Mouse (Mus musculus) hindbrain, embryonic 14.5 days (tissue): ENCODE data around the gene Ndufs4. TPM values are rescaled to one million over a fixed set of nuclear protein-coding genes. Genes with fewer than 3 reads are reported as not detected.

Experiments
- ATAC-seq: fragments of 200-750 bp; cut with Nextera tagmentation; 2 replicates; pipeline ENCODE4 v1.8.0; 2017; ENCODE audit warnings: moderate number of reproducible peaks, mild to moderate bottlenecking, moderate TSS enrichment, moderate library complexity; ENCODE audit not compliant: low FRiP score
- DNase-seq: peaks from one replicate; pipeline ENCODE4 v3.0.0-alpha.2; 2015; ENCODE audit warnings: low spot score
- H3K27ac ChIP-seq: fragments of 300-500 bp; sonication (generic); 2 replicates; pipeline ENCODE4 v1.5.1; 2014; ENCODE audit warnings: mild to moderate bottlenecking, moderate library complexity
- H3K27me3 ChIP-seq: fragments of 300-500 bp; sonication (generic); 2 replicates; pipeline ENCODE4 v1.6.1; 2014; ENCODE audit warnings: mild to moderate bottlenecking, low read length, mixed read lengths; ENCODE audit not compliant: control insufficient read depth, insufficient read depth
- H3K36me3 ChIP-seq: fragments of 300-500 bp; sonication (generic); replicated peaks from 2 replicates; pipeline ENCODE4 v1.6.1; 2014; ENCODE audit not compliant: control insufficient read depth, insufficient read depth
- H3K4me1 ChIP-seq: fragments of 300-500 bp; sonication (generic); replicated peaks from 2 replicates; pipeline ENCODE4 v1.6.1; 2014; ENCODE audit warnings: antibody characterized with exemption, low read length, mixed read lengths; ENCODE audit not compliant: control insufficient read depth, insufficient read depth
- H3K4me2 ChIP-seq: fragments of 300-500 bp; sonication (generic); replicated peaks from 2 replicates; pipeline ENCODE4 v1.6.1; 2014; ENCODE audit warnings: mild to moderate bottlenecking, moderate library complexity
- H3K4me3 ChIP-seq: fragments of 300-500 bp; sonication (generic); replicated peaks from 2 replicates; pipeline ENCODE4 v1.5.1; 2014; ENCODE audit warnings: mild to moderate bottlenecking, low read length
- H3K9ac ChIP-seq: fragments of 300-500 bp; sonication (generic); 2 replicates; pipeline ENCODE4 v1.6.1; 2014
- H3K9me3 ChIP-seq: fragments of 300-500 bp; sonication (generic); 2 replicates; pipeline ENCODE4 v1.6.1; 2016; ENCODE audit warnings: low read length; ENCODE audit not compliant: control insufficient read depth
- WGBS: fragments of 180-500 bp; shearing (Covaris S2); extraction: QIAGEN DNeasy Blood & Tissue Kit; methylation state at CpG from one replicate; pipeline ENCODE4 v1.1.7; 2014; 5-methylcytosine and 5-hydroxymethylcytosine counted together
- polyA plus RNA-seq: library from polyadenylated mRNA; unstranded; fragments of >200 nt; fragmentation: Nextera tagmentation; extraction: Ambion mirVana; gene quantifications from 2 replicates; pipeline ENCODE4 v1.2.1, GENCODE M21; 2014

Gene Ndufs4
- 379 and 411 TPM in 2 replicates for polyA plus RNA-seq

- DNase-seq (no peak), ATAC-seq (no peak)
- 48% methylated on average over 13 of the region's 13 CpGs for WGBS
- Histone ChIP-seq H3K4me1 (peaks cover 8% of the 10 kb centered on the region; the same call in 1 of the 2 replicates), H3K9me3 (no peaks in the 10 kb centered on the region), H3K27me3 (no peaks in the 10 kb centered on the region), H3K36me3 (no peaks in the 10 kb centered on the region), H3K27ac (peak within 1 kb of the TSS; percentile 92), H3K4me2 (peak within 1 kb of the TSS; percentile 84), H3K9ac (peak within 1 kb of the TSS; percentile 96), H3K4me3 (peak within 1 kb of the TSS; percentile 97)
Observed at GRCm38 (mm10) chr13:114388211-114388965, at the start of gene Ndufs4. Ndufs4 (minus strand) TSS chr13:114388258.

- DNase-seq = no peak
- H3K4me2 ChIP-seq = no peak overlapping the region
- H3K27me3 ChIP-seq = no peaks in the 10 kb centered on the region
Observed at GRCm38 (mm10) chr13:114432491-114432890, 44.4 kb upstream of the Ndufs4 start.

GRCm38 (mm10) chr13:114425230-114425629 lies 37.2 kb upstream of the Ndufs4 start:
- Histone ChIP-seq H3K9ac (no peak overlapping the region), H3K27me3 (no peaks in the 10 kb centered on the region), H3K4me3 (no peak overlapping the region), H3K27ac (no peak overlapping the region), H3K4me1 (no peaks in the 10 kb centered on the region), H3K4me2 (no peak overlapping the region), H3K36me3 (no peaks in the 10 kb centered on the region), H3K9me3 (no peaks in the 10 kb centered on the region)
- no peak for ATAC-seq
- DNase-seq = no peak
- 96% methylated on average over 5 of the region's 5 CpGs for WGBS

More at GRCm38 (mm10) chr13:114432491-114432890, 44.4 kb upstream of the Ndufs4 start:
- Histone ChIP-seq H3K4me3 (no peak overlapping the region), H3K36me3 (no peaks in the 10 kb centered on the region), H3K4me1 (no peaks in the 10 kb centered on the region), H3K9ac (no peak overlapping the region), H3K9me3 (no peaks in the 10 kb centered on the region), H3K27ac (no peak overlapping the region)
- WGBS = 74% methylated on average over 5 of the region's 5 CpGs
- ATAC-seq = no peak

GRCm38 (mm10) chr13:114420235-114420634 lies 32.2 kb upstream of the Ndufs4 start:
- no peaks in the 10 kb centered on the region for H3K27me3 ChIP-seq
- WGBS = 90% methylated on average over 8 of the region's 8 CpGs
- no peaks in the 10 kb centered on the region for H3K9me3 ChIP-seq
- no peak overlapping the region for H3K4me3 ChIP-seq
- no peak overlapping the region for H3K27ac ChIP-seq
- no peak overlapping the region for H3K9ac ChIP-seq
- H3K4me1 ChIP-seq = no peaks in the 10 kb centered on the region
- no peaks in the 10 kb centered on the region for H3K36me3 ChIP-seq
- H3K4me2 ChIP-seq = no peak overlapping the region
- DNase-seq (no peak), ATAC-seq (no peak)

DNA sequence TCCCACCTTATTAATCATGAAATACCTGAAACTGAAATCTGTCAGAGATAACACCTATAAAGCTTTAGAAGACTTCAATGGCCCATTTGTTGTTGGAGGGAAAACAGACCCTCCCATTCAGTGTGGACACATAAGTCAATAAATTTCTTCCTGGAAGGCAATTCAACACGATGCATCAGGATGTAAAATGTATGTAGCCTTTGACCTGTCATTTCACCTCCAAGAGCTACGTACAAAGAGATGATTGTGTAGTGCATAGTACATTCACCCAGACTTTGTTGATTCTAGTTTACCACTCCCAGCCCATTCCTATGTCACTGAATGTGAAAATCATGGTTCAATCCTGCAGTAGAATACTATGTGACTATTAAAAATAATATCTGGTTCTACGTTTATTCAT lies 31.3 kb upstream of the Ndufs4 start:
- Histone ChIP-seq H3K4me2 (no peak overlapping the region), H3K27me3 (no peaks in the 10 kb centered on the region), H3K36me3 (no peaks in the 10 kb centered on the region), H3K9ac (no peak overlapping the region), H3K9me3 (no peaks in the 10 kb centered on the region), H3K4me1 (no peaks in the 10 kb centered on the region), H3K4me3 (no peak overlapping the region), H3K27ac (no peak overlapping the region)
- ATAC-seq (no peak), DNase-seq (no peak)
- 78% methylated on average over 3 of the region's 3 CpGs for WGBS

GRCm38 (mm10) chr13:114412326-114412725 lies 24.3 kb upstream of the Ndufs4 start:
- Histone ChIP-seq H3K9me3 (no peaks in the 10 kb centered on the region), H3K4me3 (no peak overlapping the region), H3K4me1 (no peaks in the 10 kb centered on the region), H3K9ac (no peak overlapping the region), H3K4me2 (no peak overlapping the region), H3K27me3 (no peaks in the 10 kb centered on the region), H3K36me3 (no peaks in the 10 kb centered on the region), H3K27ac (no peak overlapping the region)
- ATAC-seq = no peak
- no peak for DNase-seq

- no peak overlapping the region for H3K27ac ChIP-seq
- DNase-seq (no peak), ATAC-seq (no peak)
- no peak overlapping the region for H3K4me3 ChIP-seq
- H3K4me2 ChIP-seq = no peak overlapping the region; the same call in 1 of the 2 replicates
- no peaks in the 10 kb centered on the region for H3K4me1 ChIP-seq
- WGBS = 2% methylated on average over 5 of the region's 5 CpGs
- no peaks in the 10 kb centered on the region for H3K9me3 ChIP-seq
- H3K36me3 ChIP-seq = no peaks in the 10 kb centered on the region
- H3K27me3 ChIP-seq = no peaks in the 10 kb centered on the region
- H3K9ac ChIP-seq = no peak overlapping the region
Observed at GRCm38 (mm10) chr13:114406866-114407265, 18.8 kb upstream of the Ndufs4 start.

- WGBS = 6% methylated on average over 5 of the region's 5 CpGs
Observed at GRCm38 (mm10) chr13:114406424-114406823, 18.4 kb upstream of the Ndufs4 start.

GRCm38 (mm10) chr13:114405100-114405715 lies 17.1 kb upstream of the Ndufs4 start:
- no peak for ATAC-seq
- no peak overlapping the region for H3K4me2 ChIP-seq
- H3K4me1 ChIP-seq = no peaks in the 10 kb centered on the region
- no peak overlapping the region for H3K9ac ChIP-seq
- no peak for DNase-seq
- no peaks in the 10 kb centered on the region for H3K36me3 ChIP-seq
- 86% methylated on average over 9 of the region's 9 CpGs for WGBS
- H3K27ac ChIP-seq = no peak overlapping the region
- H3K27me3 ChIP-seq = no peaks in the 10 kb centered on the region
- H3K9me3 ChIP-seq = no peaks in the 10 kb centered on the region
- H3K4me3 ChIP-seq = no peak overlapping the region

More at GRCm38 (mm10) chr13:114406424-114406823, 18.4 kb upstream of the Ndufs4 start:
- DNase-seq = no peak
- Histone ChIP-seq H3K4me2 (no peak overlapping the region; the same call in 1 of the 2 replicates), H3K36me3 (no peaks in the 10 kb centered on the region), H3K4me3 (no peak overlapping the region), H3K4me1 (no peaks in the 10 kb centered on the region), H3K9me3 (no peaks in the 10 kb centered on the region), H3K27me3 (no peaks in the 10 kb centered on the region), H3K9ac (no peak overlapping the region), H3K27ac (no peak overlapping the region)
- ATAC-seq = no peak
